Mouse (Mus musculus) cerebellum, adult 2 months (tissue): ENCODE results near the gene Paqr5.

ENCODE experiments used
- CTCF ChIP-seq: fragments of 200-500 bp; IDR thresholded peaks from 2 replicates; pipeline ENCODE4 v1.5.1; 2011; ENCODE audit warnings: low read depth, mild to moderate bottlenecking, control low read depth, low read length, moderate library complexity, borderline replicate concordance; ENCODE audit not compliant: insufficient read depth
- POLR2A ChIP-seq: fragments of 200-500 bp; IDR thresholded peaks from 2 replicates; pipeline ENCODE4 v1.6.1; 2011; ENCODE audit warnings: low read length, control low read depth, borderline replicate concordance; ENCODE audit not compliant: insufficient read depth

DNA sequence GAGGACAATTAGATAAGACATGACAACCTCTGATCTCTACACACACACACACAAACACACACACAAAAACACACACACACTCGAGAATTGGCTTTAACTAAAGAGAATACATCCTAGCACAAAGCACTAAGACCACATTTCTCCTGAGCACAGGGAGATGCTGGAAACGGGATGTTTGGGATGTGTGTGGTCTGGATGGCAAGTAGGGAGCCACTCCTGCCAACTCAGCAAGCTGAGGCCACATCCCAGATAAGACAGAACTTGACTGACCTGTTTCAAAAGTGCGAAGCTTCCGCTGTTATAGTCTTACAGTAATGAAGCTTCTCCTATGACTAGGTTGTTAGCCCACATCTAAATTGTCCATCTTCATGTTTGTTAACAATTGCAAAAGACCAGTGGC is 35.5 kb downstream of the Paqr5 start:
- TF ChIP-seq CTCF (no peak), POLR2A (no peak)
